14 mouse cellular contexts compared by ENCODE assay signal in the genomic region with DNA sequence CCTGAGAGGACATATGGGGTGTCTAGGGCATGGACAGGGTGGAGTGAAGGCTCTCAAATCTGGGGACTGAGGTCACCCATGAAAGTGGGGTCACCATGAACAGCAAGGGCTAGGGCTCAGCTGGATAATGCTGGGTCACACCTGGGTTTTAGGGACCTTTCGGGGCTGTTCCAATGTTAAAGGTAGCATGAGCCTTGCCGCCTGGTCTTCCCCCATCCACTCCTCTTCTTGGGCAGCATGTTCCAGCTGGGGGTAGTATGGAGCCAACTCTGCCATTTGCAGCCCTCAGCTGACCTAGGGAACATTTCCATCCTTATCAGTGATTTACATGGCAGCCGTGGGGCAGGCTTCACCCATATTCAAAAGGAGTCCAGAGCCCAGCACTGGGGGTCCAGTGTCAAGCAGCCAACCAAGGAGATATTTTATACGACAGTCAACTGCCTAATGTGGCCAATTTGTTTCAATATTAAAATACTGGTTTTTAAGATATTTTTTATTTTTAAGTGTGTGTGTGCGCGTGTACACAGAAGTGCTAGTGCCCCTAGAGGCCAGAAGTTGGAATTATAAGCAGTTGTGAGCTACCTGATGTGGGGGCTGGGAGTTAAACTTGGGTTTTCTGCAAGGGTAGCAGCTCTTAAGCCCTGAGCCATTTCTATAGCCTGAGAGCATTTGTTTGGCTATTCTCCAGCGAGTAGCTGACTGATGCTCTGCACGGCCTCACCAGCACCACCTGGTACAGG. TPM values are rescaled to one million over a fixed set of nuclear protein-coding genes. Genes with fewer than 3 reads are reported as not detected.
DNase-seq lines count a peak whose midpoint lies in the region; ATAC-seq and TF ChIP-seq lines count a peak whose summit lies in the region.
"Had no signal": no experiment of that assay in that cellular context is flagged by ENCODE, and none has a peak within 500 bp of the region (broad histone marks: within the 10 kb centered on the region; RNA-seq: fewer than 3 reads in every experiment).

No protein-coding gene starts in this region.

- H3K27me3 ChIP-seq in kidney, postnatal 0 days (ENCODE audit: insufficient read depth, low read length) = no peaks in the 10 kb centered on the region
- H3K27me3 ChIP-seq in MEL (ENCODE audit: control insufficient read depth in 1 of 2, insufficient read depth in 2 of 2, low read length in 2 of 2) = no peaks in the 10 kb centered on the region
- no peaks in the 10 kb centered on the region for H3K27me3 ChIP-seq in embryonic facial prominence, embryonic 13.5 days
- H3K27me3 ChIP-seq: megakaryocyte, embryonic 14.5 days; neural tube, embryonic 13.5 days had no signal

- ATAC-seq in kidney, postnatal 0 days (replicated peaks; ENCODE audit: low FRiP score, low read depth) = no peak
- ATAC-seq in embryonic facial prominence, embryonic 13.5 days (ENCODE audit: insufficient number of reproducible peaks, insufficient read depth, low FRiP score, low TSS enrichment, low read depth) = no peak
- ATAC-seq in megakaryocyte progenitor cell, adult 5-6 weeks (replicated peaks; ENCODE audit: poor library complexity) = peak; percentile 42
- no peak for ATAC-seq in cerebellum, adult (ENCODE audit: insufficient number of reproducible peaks, low FRiP score, low TSS enrichment)

- no peaks in the 10 kb centered on the region for H3K36me3 ChIP-seq in kidney, postnatal 0 days (ENCODE audit: insufficient read depth, low read length)
- H3K36me3 ChIP-seq in MEL (ENCODE audit: control insufficient read depth in 1 of 2, insufficient read depth in 2 of 2, low read length in 2 of 2) = peaks cover 4 to 53% of the 10 kb centered on the region in 2 experiments
- H3K36me3 ChIP-seq in embryonic facial prominence, embryonic 13.5 days = no peaks in the 10 kb centered on the region
- H3K36me3 ChIP-seq: hindbrain, embryonic 10.5 days; limb, embryonic 12.5 days; neural tube, embryonic 13.5 days had no signal

- peak; percentile 4 to 41; a peak in 1 of 4 replicates for TF ChIP-seq EP300 in MEL (IDR thresholded peaks at IDR 0.05; ENCODE audit: low read depth in 1 of 2, low read length in 2 of 2)

- H3K9ac ChIP-seq in kidney, postnatal 0 days (ENCODE audit: low read depth, low read length) = no peak overlapping the region
- H3K9ac ChIP-seq in MEL (ENCODE audit: control insufficient read depth, low read depth, low read length, poor library complexity, severe bottlenecking) = peak overlapping the region; percentile 59
- H3K9ac ChIP-seq in embryonic facial prominence, embryonic 13.5 days = no peak overlapping the region
- H3K9ac ChIP-seq: limb, embryonic 12.5 days; neural tube, embryonic 13.5 days had no signal

- H3K79me2 ChIP-seq in MEL (ENCODE audit: control insufficient read depth, insufficient read depth, low read length, poor library complexity) = peaks cover 2% of the 10 kb centered on the region; the same call in 1 of the 2 replicates

- WGBS in kidney, postnatal 0 days = 63% methylated on average over 8 of the region's 8 CpGs
- WGBS in embryonic facial prominence, embryonic 13.5 days = 64% methylated on average over 8 of the region's 8 CpGs

- peak; percentile 56 for TF ChIP-seq CTCF in kidney, postnatal 0 days (IDR thresholded peaks at IDR 0.05; ENCODE audit: low read depth)
- peak; percentile 42 to 64 (median 44); a peak in 5 of 6 replicates for TF ChIP-seq CTCF in MEL (IDR thresholded peaks at IDR 0.05 in 2 of 3, conservative IDR thresholded peaks at IDR 0.05 in 1 of 3; ENCODE audit: control insufficient read depth in 1 of 3, insufficient read depth in 1 of 3, low read depth in 2 of 3, low read length in 3 of 3, poor library complexity in 1 of 3, severe bottlenecking in 1 of 3)

- H3K4me2 ChIP-seq in kidney, postnatal 0 days (ENCODE audit: low read length) = no peak overlapping the region
- no peak overlapping the region for H3K4me2 ChIP-seq in embryonic facial prominence, embryonic 13.5 days
- H3K4me2 ChIP-seq: limb, embryonic 12.5 days; neural tube, embryonic 13.5 days had no signal

- no peak for DNase-seq in kidney, postnatal 0 days (ENCODE audit: low spot score)
- DNase-seq in kidney, adult 9 months = no peak
- peak; percentile 86 for DNase-seq in MEL (ENCODE audit: low read depth, low spot score)
- no peak for DNase-seq in layer of hippocampus, adult 11-12 months (ENCODE audit: low spot score)
- DNase-seq: gastrocnemius, postnatal 10 days; kidney, postnatal 36 days had no signal

- H3K27ac ChIP-seq in kidney, postnatal 0 days = no peak overlapping the region
- H3K27ac ChIP-seq in MEL (ENCODE audit: control insufficient read depth, low read depth, low read length) = peak overlapping the region; percentile 93
- H3K27ac ChIP-seq in embryonic facial prominence, embryonic 13.5 days = 0 out of 2 replicates have a peak overlapping the region, but pooled peaks have one; percentile 22
- H3K27ac ChIP-seq: limb, embryonic 12.5 days; neural tube, embryonic 13.5 days had no signal

- peak; percentile 15; the same call in 1 of the 2 replicates for TF ChIP-seq RAD21 in MEL (IDR thresholded peaks at IDR 0.05; ENCODE audit: low read depth, low read length)

- TF ChIP-seq POLR2A in MEL (IDR thresholded peaks at IDR 0.05; ENCODE audit: control insufficient read depth in 1 of 2, insufficient read depth in 1 of 2, low read depth in 1 of 2, low read length in 2 of 2, poor library complexity in 1 of 2) = no peak

- no peak overlapping the region for H3K4me3 ChIP-seq in kidney, postnatal 0 days (replicated peaks; ENCODE audit: low read depth, low read length)
- peak overlapping the region; percentile 5 to 8; a peak in 2 of 4 replicates for H3K4me3 ChIP-seq in MEL (ENCODE audit: control insufficient read depth in 1 of 2, insufficient read depth in 1 of 2, low read depth in 2 of 2, low read length in 2 of 2)
- no peak overlapping the region for H3K4me3 ChIP-seq in embryonic facial prominence, embryonic 13.5 days
- H3K4me3 ChIP-seq: hindbrain, embryonic 10.5 days; limb, embryonic 12.5 days; neural tube, embryonic 13.5 days had no signal

- H3K4me1 ChIP-seq in kidney, postnatal 0 days (replicated peaks; ENCODE audit: insufficient read depth, low read length) = no peaks in the 10 kb centered on the region
- H3K4me1 ChIP-seq in MEL (ENCODE audit: control insufficient read depth in 1 of 2, insufficient read depth in 2 of 2, low read length in 2 of 2) = peaks cover 12 to 54% of the 10 kb centered on the region in 2 experiments
- peaks cover 6% of the 10 kb centered on the region; the same call in 1 of the 2 replicates for H3K4me1 ChIP-seq in embryonic facial prominence, embryonic 13.5 days

- H3K9me3 ChIP-seq in kidney, postnatal 0 days (replicated peaks; ENCODE audit: low read length) = no peaks in the 10 kb centered on the region
- H3K9me3 ChIP-seq in MEL (replicated peaks; ENCODE audit: insufficient read depth, low read length) = no peaks in the 10 kb centered on the region
- no peaks in the 10 kb centered on the region for H3K9me3 ChIP-seq in embryonic facial prominence, embryonic 13.5 days
- H3K9me3 ChIP-seq: hindbrain, embryonic 10.5 days; limb, embryonic 12.5 days; megakaryocyte, embryonic 14.5 days; neural tube, embryonic 13.5 days had no signal

TF ChIP-seq in MEL, 35 proteins besides CTCF, POLR2A, EP300 and RAD21 (continues in another document):
- peak; percentile 80; the same call in 1 of the 2 replicates for TF ChIP-seq MAZ (IDR thresholded peaks at IDR 0.05; ENCODE audit: low read depth, low read length)
- TF ChIP-seq MYB (IDR thresholded peaks at IDR 0.05; ENCODE audit: low read depth, low read length) = no peak
- TF ChIP-seq POLR2AphosphoS5 (IDR thresholded peaks at IDR 0.05; ENCODE audit: borderline replicate concordance, low read depth, low read length) = no peak
- peak; percentile 55; the same call in 1 of the 2 replicates for TF ChIP-seq ETS1 (IDR thresholded peaks at IDR 0.05; ENCODE audit: low read depth, low read length)
- 0 out of 2 replicates have a peak, but pooled peaks have one; percentile 16 for TF ChIP-seq TBP (IDR thresholded peaks at IDR 0.05; ENCODE audit: low read depth, low read length)

RNA-seq across cellular contexts. Expression of gene Gfi1b, which starts 15.0 kb away (rescaled TPM):
- polyA plus RNA-seq in kidney, postnatal 0 days (2015; fragmentation: Nextera tagmentation; extraction: Ambion mirVana) = 0.09 TPM in 1 of 2 replicates, not detected in the other
- 75.1 and 82.9 TPM in 2 replicates for total RNA-seq in MEL (2012; rRNA removed)
- 100 to 1,000 TPM; 194 to 277 TPM for polyA plus RNA-seq in MEL (2012; ENCODE audit: insufficient read depth in 1 of 2, insufficient read length in 2 of 2, low read depth in 1 of 2, low replicate concordance in 2 of 2, missing spikeins in 1 of 2)
- 0.77 and 0.84 TPM in 2 replicates for polyA plus RNA-seq in embryonic facial prominence, embryonic 13.5 days (2015; fragmentation: Nextera tagmentation; extraction: Ambion mirVana)
- 15.6 and 28.3 TPM in 2 replicates for total RNA-seq in megakaryocyte progenitor cell, adult 5-6 weeks (2015)
- total RNA-seq in megakaryocyte progenitor cell, adult 5-6 weeks (2017) = 10.3 and 13.1 TPM in 2 replicates

RNA-seq across cellular contexts. Expression of gene Gtf3c5, which starts 23.2 kb away (rescaled TPM):
- 19.6 and 22.4 TPM in 2 replicates for polyA plus RNA-seq in kidney, postnatal 0 days (2015; fragmentation: Nextera tagmentation; extraction: Ambion mirVana)
- 20.3 and 22.5 TPM in 2 replicates for total RNA-seq in MEL (2012; rRNA removed)
- polyA plus RNA-seq in MEL (2012; ENCODE audit: insufficient read depth in 1 of 2, insufficient read length in 2 of 2, low read depth in 1 of 2, low replicate concordance in 2 of 2, missing spikeins in 1 of 2) = 10 to 100 TPM in 1 of 2 experiments, not detected in 1; 50.2 TPM
- 50.4 and 51.6 TPM in 2 replicates for polyA plus RNA-seq in embryonic facial prominence, embryonic 13.5 days (2015; fragmentation: Nextera tagmentation; extraction: Ambion mirVana)
- total RNA-seq in megakaryocyte progenitor cell, adult 5-6 weeks (2015) = 16.2 and 19.1 TPM in 2 replicates
- total RNA-seq in megakaryocyte progenitor cell, adult 5-6 weeks (2017) = 11.0 and 13.0 TPM in 2 replicates

RNA-seq across cellular contexts. Expression of gene Tsc1, which starts 34.3 kb away (rescaled TPM):
- polyA plus RNA-seq in kidney, postnatal 0 days (2015; fragmentation: Nextera tagmentation; extraction: Ambion mirVana) = 9.5 and 10.6 TPM in 2 replicates
- 7.5 and 8.0 TPM in 2 replicates for total RNA-seq in MEL (2012; rRNA removed)
- polyA plus RNA-seq in MEL (2012; ENCODE audit: insufficient read depth in 1 of 2, insufficient read length in 2 of 2, low read depth in 1 of 2, low replicate concordance in 2 of 2, missing spikeins in 1 of 2) = 10 to 100 TPM in 1 of 2 experiments, not detected in 1; 16.4 TPM
- polyA plus RNA-seq in embryonic facial prominence, embryonic 13.5 days (2015; fragmentation: Nextera tagmentation; extraction: Ambion mirVana) = 23.7 and 23.9 TPM in 2 replicates
- 9.4 and 10.3 TPM in 2 replicates for total RNA-seq in megakaryocyte progenitor cell, adult 5-6 weeks (2015)
- 7.1 and 12.1 TPM in 2 replicates for total RNA-seq in megakaryocyte progenitor cell, adult 5-6 weeks (2017)

RNA-seq across cellular contexts. Expression of gene Cel, which starts 43.6 kb away (rescaled TPM):
- not detected in 2 replicates for polyA plus RNA-seq in kidney, postnatal 0 days (2015; fragmentation: Nextera tagmentation; extraction: Ambion mirVana)
- not detected in 2 replicates for total RNA-seq in MEL (2012; rRNA removed)
- polyA plus RNA-seq in MEL (2012; ENCODE audit: insufficient read depth in 1 of 2, insufficient read length in 2 of 2, low read depth in 1 of 2, low replicate concordance in 2 of 2, missing spikeins in 1 of 2) = not detected
- polyA plus RNA-seq in embryonic facial prominence, embryonic 13.5 days (2015; fragmentation: Nextera tagmentation; extraction: Ambion mirVana) = 0.17 TPM in 1 of 2 replicates, not detected in the other
- not detected in 2 replicates for total RNA-seq in megakaryocyte progenitor cell, adult 5-6 weeks (2015)
- total RNA-seq in megakaryocyte progenitor cell, adult 5-6 weeks (2017) = not detected in 2 replicates
- total RNA-seq: gastrocnemius, postnatal 10 days had no signal
- polyA plus RNA-seq: erythroblast, embryonic 14.5 days; hindbrain, embryonic 10.5 days; limb, embryonic 12.5 days; neural tube, embryonic 13.5 days had no signal

Comparison
In these comparisons a context has a peak if more than half of its experiments do, and no peak if none do; other contexts are left out.
1. H3K4me3 ChIP-seq: peak in MEL (2 of 2); none in kidney, postnatal 0 days (single experiment) and embryonic facial prominence, embryonic 13.5 days (single experiment).
2. RNA of gene Gfi1b, which starts 15.0 kb away (polyA plus RNA-seq): 194 to 277 TPM in MEL; 0.77 to 0.84 TPM in embryonic facial prominence, embryonic 13.5 days and 0.09 TPM in kidney, postnatal 0 days; every median in the first group is over 100 times any median in the second.